17 mouse cellular contexts compared by ENCODE assay signal in the genomic region with DNA sequence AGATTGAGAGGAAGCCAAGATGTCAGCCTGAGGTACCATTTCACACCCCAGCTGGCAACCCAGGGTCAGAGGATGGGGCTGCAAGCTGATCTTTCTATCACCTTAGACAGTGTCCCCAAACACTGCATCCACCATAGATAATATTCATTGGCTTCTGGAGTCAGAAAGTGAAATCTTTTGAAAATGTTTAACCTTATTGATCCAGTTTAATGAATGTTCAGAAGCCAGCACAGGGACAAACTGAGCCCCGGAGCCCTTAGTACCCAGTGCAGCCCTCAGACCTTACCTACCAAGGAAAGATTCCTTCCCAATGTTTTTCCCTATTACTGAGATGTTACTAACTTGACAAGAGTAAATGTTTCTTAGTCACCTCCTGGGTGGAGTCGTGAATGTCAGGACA.
"Had no signal": no experiment of that assay in that cellular context is flagged by ENCODE, and none has a peak within 500 bp of the region (broad histone marks: within the 10 kb centered on the region; RNA-seq: fewer than 3 reads in every experiment).

No protein-coding gene starts in this region.

- H3K36me3 ChIP-seq: liver, embryonic 15.5 days; lung, embryonic 15.5 days; midbrain, embryonic 12.5 days; neural tube, embryonic 12.5 days; stomach, embryonic 15.5 days had no signal

- ATAC-seq: lung, postnatal 0 days had no signal

- H3K9me3 ChIP-seq: liver, embryonic 15.5 days; lung, embryonic 15.5 days; midbrain, embryonic 12.5 days; neural tube, embryonic 12.5 days; stomach, embryonic 15.5 days had no signal

- H3K27ac ChIP-seq: liver, embryonic 15.5 days; lung, embryonic 15.5 days; macrophage; midbrain, embryonic 12.5 days; neural tube, embryonic 12.5 days; stomach, embryonic 15.5 days; stomach, postnatal 0 days had no signal

- H3K4me3 ChIP-seq: liver, embryonic 15.5 days; lung, embryonic 15.5 days; megakaryocyte, embryonic 14.5 days; midbrain, embryonic 12.5 days; neural tube, embryonic 12.5 days; stomach, embryonic 15.5 days had no signal

- H3K4me1 ChIP-seq: midbrain, embryonic 12.5 days had no signal

- H3K4me2 ChIP-seq: liver, embryonic 15.5 days; lung, embryonic 15.5 days; midbrain, embryonic 12.5 days; neural tube, embryonic 12.5 days; stomach, embryonic 15.5 days had no signal

- DNase-seq: lung, adult 2 months; lung, postnatal 14 days; lung, postnatal 36 days; midbrain, embryonic 14.5 days; right cerebral cortex, postnatal 14 days; thymus, adult 2 months; thymus, postnatal 25 days; thymus, postnatal 4 days had no signal

- H3K27me3 ChIP-seq: liver, embryonic 15.5 days; lung, embryonic 15.5 days; midbrain, embryonic 12.5 days; neural tube, embryonic 12.5 days; stomach, embryonic 15.5 days had no signal

- H3K9ac ChIP-seq: liver, embryonic 15.5 days; lung, embryonic 15.5 days; midbrain, embryonic 12.5 days; neural tube, embryonic 12.5 days; stomach, embryonic 15.5 days had no signal
